Mouse (Mus musculus) heart, postnatal 0 days (tissue): ENCODE data around the gene Epgn.

Experiments used
- CTCF ChIP-seq: IDR thresholded peaks from 2 replicates; pipeline ENCODE4 v1.5.1; 2016; ENCODE audit warnings: antibody characterized with exemption, control low read depth, low read depth
- EP300 ChIP-seq: IDR thresholded peaks from 2 replicates; pipeline ENCODE4 v1.6.1; 2016; ENCODE audit warnings: antibody characterized with exemption, low read depth

DNA sequence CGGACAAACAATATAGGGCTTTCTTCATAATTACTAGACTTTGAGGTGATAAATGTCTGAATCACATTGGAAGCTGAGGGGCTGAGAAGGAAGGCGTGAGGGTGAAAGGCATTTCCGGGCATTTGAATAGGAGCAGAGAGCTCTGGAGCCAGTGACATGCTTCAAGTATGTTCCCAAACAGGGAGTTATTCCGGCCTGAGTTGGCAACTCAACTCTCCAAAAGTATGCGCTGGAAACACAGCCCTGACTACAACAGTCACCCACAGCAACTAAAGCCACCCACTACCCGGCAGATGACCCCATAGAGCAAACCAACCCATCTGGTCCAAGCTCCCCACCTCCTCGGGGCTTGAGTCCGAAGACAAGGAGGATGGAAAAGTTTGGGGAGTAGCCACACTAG lies 46.8 kb downstream of the Epgn start:
- no peak for TF ChIP-seq EP300
- TF ChIP-seq CTCF: no peak
